Mouse (Mus musculus) ovary, adult 2 months (tissue): Measurements from ENCODE around the gene Aurkb. TPM values are rescaled to one million over a fixed set of nuclear protein-coding genes. Genes with fewer than 3 reads are reported as not detected.

Experiments
- polyA plus RNA-seq: library from polyadenylated mRNA; depleted of rRNA; stranded (reverse); fragments of >200 nt; gene quantifications from 2 replicates; pipeline ENCODE4 v1.2.3, GENCODE M21; 2012; rRNA removed

Aurkb gene
- 35.2 and 55.8 TPM in 2 replicates for polyA plus RNA-seq

DNA sequence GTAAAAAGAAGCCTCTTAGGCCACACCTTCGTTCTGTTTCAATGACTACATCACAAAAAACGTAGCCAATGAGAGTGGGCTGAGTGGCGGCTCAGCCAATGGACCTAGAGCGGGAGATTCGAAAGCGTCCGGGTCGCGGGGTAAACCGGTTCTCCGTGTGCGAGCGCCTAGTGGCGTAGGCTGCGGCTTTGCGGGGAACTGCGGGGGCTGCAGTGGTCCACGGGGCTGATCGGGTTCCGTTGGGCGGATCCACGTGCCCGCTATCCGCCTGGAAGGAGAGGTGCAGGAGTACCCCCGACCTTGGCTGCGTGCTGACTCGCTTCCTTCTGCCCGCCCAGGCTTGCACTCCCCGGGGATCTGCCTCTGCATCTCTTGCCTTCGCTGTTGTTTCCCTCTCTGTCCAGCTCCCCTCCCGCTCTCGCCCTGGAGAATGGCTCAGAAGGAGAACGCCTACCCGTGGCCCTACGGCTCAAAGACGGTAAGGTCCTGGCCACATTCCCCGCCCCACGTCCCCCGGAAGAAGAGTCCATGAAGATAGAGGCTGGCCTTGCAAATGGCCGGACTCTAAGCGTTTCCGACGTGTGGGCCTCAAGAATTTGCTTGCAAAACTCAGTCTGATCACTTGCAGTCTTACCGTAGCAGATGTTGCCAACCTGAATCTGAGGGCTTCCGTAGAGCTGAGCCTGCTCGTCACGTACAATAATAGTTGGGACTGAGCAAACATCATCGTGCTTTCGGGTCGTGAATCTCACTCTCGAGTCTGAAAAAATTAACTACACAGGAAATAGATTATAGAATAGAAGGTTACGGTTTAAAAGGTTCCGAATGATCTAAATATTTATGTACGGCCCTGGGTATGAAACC lies at the start of gene Aurkb:
Aurkb (plus strand) TSS at position 117 of the 864 bp plus-strand sequence.

DNA sequence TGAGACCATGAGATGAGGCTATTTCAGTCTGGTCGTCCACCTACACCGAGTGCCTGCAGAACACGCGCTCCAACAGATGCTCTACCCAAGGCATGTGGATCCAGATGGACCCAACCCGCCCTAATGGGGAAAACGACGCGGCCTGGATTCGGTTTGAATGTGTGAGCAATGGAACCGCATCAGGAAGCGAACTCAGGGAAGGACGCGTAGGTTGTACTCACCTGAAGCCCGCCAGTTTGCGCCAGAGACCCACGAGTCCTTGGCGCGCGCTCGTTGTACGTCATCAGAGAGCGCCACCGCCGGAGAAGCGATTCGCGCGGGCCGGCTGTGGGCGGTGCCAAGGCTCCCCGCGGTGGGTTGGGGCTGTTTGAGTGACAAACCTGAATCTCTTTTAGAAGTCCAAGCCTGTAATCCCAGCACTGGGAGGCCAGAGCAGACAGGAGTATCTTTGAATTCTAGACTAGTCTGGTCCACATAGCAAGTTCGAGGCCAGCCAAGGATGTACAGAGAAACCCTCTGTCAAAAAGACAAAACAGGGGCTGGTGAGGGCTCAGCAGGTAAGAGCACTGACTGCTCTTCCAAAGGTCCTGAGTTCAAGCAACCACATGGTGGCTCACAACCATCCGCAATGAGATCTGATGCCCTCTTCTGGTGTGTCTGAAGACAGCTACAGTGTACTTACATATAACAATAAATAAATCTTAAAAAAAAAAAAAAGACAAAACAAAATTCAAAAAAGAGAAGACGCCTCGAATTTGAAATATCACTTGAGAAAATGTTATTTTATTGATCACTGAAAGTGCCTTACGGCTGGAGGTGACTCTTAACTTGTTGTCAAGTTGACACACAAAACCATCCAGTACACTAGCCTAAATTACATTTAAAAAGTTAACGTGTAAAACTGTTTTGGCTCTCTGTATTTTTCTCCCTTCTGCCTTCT lies 37.0 kb upstream of the Aurkb start, which contains the start of gene Pfas:
Pfas (minus strand) TSS at position 279 of the 940 bp plus-strand sequence.

DNA sequence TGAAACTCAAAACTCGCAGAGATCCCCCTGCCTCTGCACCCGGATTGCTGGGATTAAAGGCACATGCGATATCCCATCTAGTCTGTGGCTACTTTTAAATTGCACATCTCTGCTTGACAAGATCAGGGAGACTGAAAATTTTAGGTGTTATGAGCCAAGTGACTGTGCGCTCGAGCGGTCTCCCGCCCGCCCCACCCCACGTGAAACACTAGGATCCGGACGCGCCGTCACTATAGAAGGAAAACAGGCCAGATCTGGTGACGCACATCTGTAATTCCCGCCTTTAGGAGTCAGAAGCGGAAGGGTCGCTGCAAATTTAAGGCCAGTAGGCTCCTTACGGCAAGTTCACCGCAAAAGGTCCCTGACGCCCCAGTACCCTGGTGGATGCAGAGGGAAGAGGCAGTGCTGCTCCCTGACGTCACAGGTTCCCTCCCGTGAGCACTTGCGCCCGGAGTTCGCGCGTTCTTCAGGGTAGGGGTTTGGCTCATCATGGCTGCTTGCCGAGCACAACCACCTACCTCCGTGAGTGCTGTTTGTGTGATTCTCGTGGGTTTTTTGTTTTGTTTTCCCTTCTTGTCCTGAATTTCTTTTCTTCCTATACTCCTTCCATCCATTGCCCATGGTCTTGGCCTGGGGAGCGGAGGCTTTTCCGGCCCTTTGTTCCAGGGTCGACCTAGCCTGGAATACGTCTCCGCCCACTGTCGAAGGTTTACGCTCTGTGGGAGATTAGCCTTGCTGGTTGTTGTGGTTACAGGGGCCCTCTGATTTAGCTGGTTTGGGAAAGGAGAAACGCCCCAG lies 29.6 kb upstream of the Aurkb start, which contains the start of gene Ctc1:
Ctc1 (plus strand) TSS at position 268 of the 798 bp plus-strand sequence.

DNA sequence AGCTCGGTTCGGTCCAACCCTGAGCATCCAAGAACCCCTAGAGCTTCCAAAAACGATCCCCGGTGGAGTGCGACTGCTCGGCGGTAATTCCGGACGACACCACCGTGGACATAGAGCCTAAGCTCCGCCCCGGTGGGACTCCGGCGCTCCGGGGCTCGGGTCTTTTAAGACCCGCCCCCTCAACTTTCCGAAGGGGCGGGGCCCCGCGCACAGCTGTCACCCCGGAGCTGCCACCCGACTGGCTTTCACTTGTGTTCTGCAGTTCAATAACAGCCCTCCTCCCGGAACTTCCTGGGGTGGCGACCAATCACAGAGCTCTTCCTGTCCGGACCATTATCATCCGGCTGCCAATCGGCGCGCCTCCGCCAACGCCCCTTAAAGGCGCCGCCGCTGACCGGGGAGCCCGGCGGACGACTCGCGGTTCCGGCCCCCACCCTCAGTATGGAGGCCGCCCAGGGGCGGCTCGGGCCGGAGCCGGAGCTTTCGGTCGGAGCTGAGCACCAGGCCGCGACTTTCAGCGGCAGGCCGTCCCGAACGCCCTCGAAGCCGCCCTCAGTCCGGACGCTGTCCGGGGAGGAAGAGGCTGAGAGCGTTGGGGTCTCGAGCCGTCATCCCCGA lies 14.0 kb downstream of the Aurkb start, which contains the start of gene Borcs6:
Borcs6 (plus strand) TSS at position 361 of the 618 bp plus-strand sequence.

DNA sequence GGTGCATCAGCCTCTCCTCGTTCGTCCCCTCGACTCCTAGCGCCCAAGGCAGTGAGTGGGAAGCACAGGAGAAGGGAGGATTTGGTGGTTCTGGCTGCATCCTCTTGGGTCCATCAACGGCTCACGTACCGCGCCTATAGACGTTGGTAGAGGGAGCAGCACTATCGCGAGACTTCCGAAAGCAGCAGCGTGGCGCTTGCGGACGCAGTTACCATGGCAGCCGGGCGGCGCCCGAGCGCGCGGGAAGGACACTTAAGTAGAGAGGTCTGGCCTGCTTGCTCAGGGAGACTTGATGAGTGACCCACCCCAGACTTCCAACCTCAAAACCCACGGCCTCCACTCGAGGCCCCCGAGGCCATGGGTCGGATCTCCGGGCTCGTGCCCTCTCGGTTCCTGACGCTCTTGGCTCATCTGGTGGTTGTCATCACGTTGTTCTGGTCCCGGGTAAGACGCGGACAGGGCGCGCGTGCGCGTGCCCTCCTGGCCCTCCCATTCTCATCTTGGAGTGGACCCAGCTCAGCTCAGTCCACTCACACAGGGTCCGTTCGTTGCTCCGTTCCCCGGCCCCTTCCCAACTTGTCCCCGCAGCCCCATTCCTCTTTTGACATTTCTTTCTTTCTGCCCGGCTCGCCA lies 25.3 kb downstream of the Aurkb start, which contains the start of gene Tmem107:
Tmem107 (plus strand) TSS at position 217 of the 633 bp plus-strand sequence.

DNA sequence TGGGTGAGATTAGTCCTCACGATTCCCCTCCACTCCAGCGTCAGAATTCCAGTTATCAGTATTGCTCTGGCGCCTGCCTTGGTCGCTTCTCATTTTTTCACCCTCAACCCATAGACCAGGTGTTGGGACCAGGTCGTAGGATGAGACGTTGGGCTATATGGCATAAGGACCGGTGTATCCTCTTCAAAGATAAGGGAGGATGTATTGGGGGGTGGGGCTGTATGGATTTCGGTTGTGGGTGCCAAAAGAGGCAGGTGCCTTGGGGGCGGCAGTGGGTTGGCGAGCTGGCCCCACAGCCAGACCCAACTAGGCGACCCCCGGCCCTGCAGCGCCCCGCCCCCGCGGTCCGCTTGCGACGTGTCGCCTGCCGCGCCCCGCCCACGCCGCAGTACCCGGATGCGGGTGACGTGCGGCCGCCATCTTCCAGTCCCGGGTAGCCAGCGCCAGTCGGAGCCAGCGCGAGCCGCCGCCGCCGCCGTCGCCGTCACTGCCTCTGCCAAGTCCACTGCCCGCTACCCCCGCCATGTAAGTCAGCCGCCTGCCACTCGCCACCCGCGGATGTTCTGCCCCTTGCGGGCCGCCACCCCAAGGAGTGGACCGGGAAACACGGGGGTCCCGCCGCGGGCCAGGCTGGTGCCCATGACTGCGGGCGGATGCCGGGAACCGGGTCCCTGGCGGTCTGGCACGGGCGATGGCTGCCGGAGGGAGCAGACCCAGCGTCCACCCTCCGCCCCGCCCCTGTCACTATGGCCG lies 42.8 kb downstream of the Aurkb start, which contains the start of gene Vamp2:
Vamp2 (plus strand) TSS at position 388 of the 753 bp plus-strand sequence.

DNA sequence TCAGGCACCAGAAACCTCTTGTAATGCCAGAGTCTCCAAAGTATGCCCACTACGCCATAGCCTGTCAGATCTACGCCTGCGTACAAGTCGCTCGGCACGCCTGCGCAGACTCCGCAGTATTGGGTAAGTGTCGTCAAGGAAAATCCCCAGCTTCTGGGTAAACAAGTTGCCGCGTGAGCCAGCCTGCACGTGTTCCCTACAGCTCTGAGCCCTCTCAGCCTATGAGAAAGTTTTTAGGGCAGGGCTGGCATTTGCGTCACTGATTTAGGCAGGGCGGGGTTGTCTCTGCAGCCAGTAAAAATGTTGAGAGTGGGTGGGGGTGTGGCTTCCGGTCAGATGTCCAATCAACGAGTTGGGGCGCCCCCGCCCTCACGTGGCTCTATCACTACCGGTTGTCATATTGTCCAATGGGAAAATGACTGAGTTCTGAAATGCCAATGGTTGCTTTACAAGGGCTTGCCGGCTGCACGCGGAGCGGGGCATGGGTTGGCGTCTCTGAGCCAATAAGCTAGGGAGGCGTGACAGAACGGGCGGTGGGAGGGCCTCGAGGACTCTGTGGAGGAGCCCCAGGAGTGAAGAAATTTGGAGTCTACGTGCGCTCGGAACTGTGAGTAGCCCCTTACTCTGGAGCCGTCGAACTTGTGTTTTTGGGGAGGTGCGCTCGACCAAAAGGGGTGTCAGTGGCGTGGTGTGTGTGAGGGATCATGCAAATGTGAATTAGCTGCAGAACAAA lies 49.4 kb downstream of the Aurkb start, which contains the start of gene Per1:
Per1 (plus strand) TSS at position 521 of the 733 bp plus-strand sequence.

Other genes starting within 250 kb of the Aurkb start
- gene Ndel1, start 173.8 kb upstream of the Aurkb start, polyA plus RNA-seq, result 104 and 124 TPM in 2 replicates
- 0.03 and 0.21 TPM in 2 replicates for gene Rnf222, start 157.1 kb upstream of the Aurkb start, polyA plus RNA-seq
- 1,030 and 1,365 TPM in 2 replicates for gene Rpl26, start 144.1 kb upstream of the Aurkb start, polyA plus RNA-seq
- gene Odf4, start 118.6 kb upstream of the Aurkb start, polyA plus RNA-seq, result not detected in 2 replicates
- 53.3 and 59.5 TPM in 2 replicates for gene Arhgef15, start 88.2 kb upstream of the Aurkb start, polyA plus RNA-seq
- 94.0 and 117 TPM in 2 replicates for gene Slc25a35, start 77.5 kb upstream of the Aurkb start, polyA plus RNA-seq
- 31.8 and 49.9 TPM in 2 replicates for gene Rangrf, start 70.5 kb upstream of the Aurkb start, polyA plus RNA-seq
- gene Pfas, start 37.2 kb upstream of the Aurkb start, polyA plus RNA-seq, result 27.2 and 30.6 TPM in 2 replicates
- 69.9 and 84.4 TPM in 2 replicates for gene Ctc1, start 29.7 kb upstream of the Aurkb start, polyA plus RNA-seq
- 26.9 and 29.6 TPM in 2 replicates for gene Borcs6, start 14.1 kb downstream of the Aurkb start, polyA plus RNA-seq
- gene Tmem107, start 25.2 kb downstream of the Aurkb start, polyA plus RNA-seq, result 60.2 and 98.0 TPM in 2 replicates
- gene Vamp2, start 42.8 kb downstream of the Aurkb start, polyA plus RNA-seq, result 128 and 221 TPM in 2 replicates
- gene Per1, start 49.6 kb downstream of the Aurkb start, polyA plus RNA-seq, result 25.2 and 31.5 TPM in 2 replicates
- 0.83 and 1.5 TPM in 2 replicates for gene Hes7, start 74.8 kb downstream of the Aurkb start, polyA plus RNA-seq
- gene 9130213A22Rik, start 76.9 kb downstream of the Aurkb start, polyA plus RNA-seq, result 1.4 TPM in 2 replicates
- 2.8 and 7.0 TPM in 2 replicates for gene Aloxe3, start 80.2 kb downstream of the Aurkb start, polyA plus RNA-seq
- 0.18 TPM in 1 of 2 replicates, not detected in the other for gene Alox12b, start 111.3 kb downstream of the Aurkb start, polyA plus RNA-seq
- gene Alox8, start 152.2 kb downstream of the Aurkb start, polyA plus RNA-seq, result 0.06 TPM in 1 of 2 replicates, not detected in the other
- 1.6 and 1.8 TPM in 2 replicates for gene Gucy2e, start 191.4 kb downstream of the Aurkb start, polyA plus RNA-seq